ENCODE assay signal across 21 mouse cellular contexts in the genomic region with DNA sequence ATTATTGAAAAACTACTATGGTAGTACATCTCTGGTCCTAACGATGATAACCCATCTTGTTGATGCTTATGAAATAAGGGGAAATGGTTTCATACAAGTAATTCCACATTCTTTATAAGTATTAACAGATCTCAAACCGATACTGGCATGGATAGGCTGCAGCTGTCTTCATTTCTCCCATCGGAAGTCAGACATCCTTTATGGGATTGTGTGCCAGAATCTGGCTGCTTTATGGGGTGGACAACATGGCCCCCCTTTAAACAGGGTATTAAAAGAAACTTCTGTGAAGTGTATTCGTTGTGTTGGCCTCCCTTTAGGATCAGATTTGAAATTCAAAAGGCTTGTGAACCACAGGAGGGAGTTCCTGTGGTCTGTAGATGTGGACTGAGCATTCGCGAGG.
DNase-seq lines count a peak whose midpoint lies in the region; ATAC-seq and TF ChIP-seq lines count a peak whose summit lies in the region.
"Had no signal": no experiment of that assay in that cellular context is flagged by ENCODE, and none has a peak within 500 bp of the region (broad histone marks: within the 10 kb centered on the region; RNA-seq: fewer than 3 reads in every experiment).

No protein-coding gene starts in this region.

- H3K27ac ChIP-seq in heart, embryonic 10.5 days, result 0 out of 2 replicates have a peak overlapping the region, but pooled peaks have one; percentile 10
- H3K27ac ChIP-seq in lung, embryonic 16.5 days (ENCODE audit: low read length), result peak overlapping the region; percentile 76
- H3K27ac ChIP-seq in ES-Bruce4 (ENCODE audit: insufficient read depth, low read length), result peak overlapping the region; percentile 39
- peak overlapping the region; percentile 58; the same call in 1 of the 2 replicates for H3K27ac ChIP-seq in embryonic facial prominence, embryonic 14.5 days (replicated peaks; ENCODE audit: low read depth, low read length)
- H3K27ac ChIP-seq: liver, embryonic 15.5 days had no signal

- no peak for TF ChIP-seq POLR2A in ES-Bruce4 (IDR thresholded peaks at IDR 0.05; ENCODE audit: insufficient read depth, low read length)

- H3K36me3 ChIP-seq in heart, embryonic 10.5 days, result peaks cover 16% of the 10 kb centered on the region
- peaks cover 10% of the 10 kb centered on the region for H3K36me3 ChIP-seq in lung, embryonic 16.5 days (ENCODE audit: control insufficient read depth, insufficient read depth, low read length)
- no peaks in the 10 kb centered on the region for H3K36me3 ChIP-seq in ES-Bruce4 (ENCODE audit: control insufficient read depth, insufficient read depth, low read length, poor library complexity, severe bottlenecking)
- H3K36me3 ChIP-seq in embryonic facial prominence, embryonic 14.5 days (ENCODE audit: control insufficient read depth, insufficient read depth, low read length), result peaks cover 10% of the 10 kb centered on the region; the same call in 1 of the 2 replicates

- DNase-seq in heart, embryonic 10.5 days (ENCODE audit: low spot score), result no peak
- no peak for DNase-seq in heart, adult 8-10 months (ENCODE audit: low spot score)
- no peak for DNase-seq in lung, postnatal 25 days (ENCODE audit: low spot score)
- DNase-seq in embryonic facial prominence, embryonic 14.5 days (ENCODE audit: low spot score), result no peak
- no peak for DNase-seq in kidney, adult 8-10 months
- DNase-seq in gastrocnemius, postnatal 10 days, result no peak
- DNase-seq: adrenal gland, postnatal 14 days; B cell, adult 2 months; cerebellum, adult 11-12 months; cerebellum, postnatal 25 days; gastrocnemius, postnatal 14 days; thymus, postnatal 36 days had no signal

- no peak overlapping the region for H3K9ac ChIP-seq in lung, embryonic 16.5 days (ENCODE audit: low read length)
- no peak overlapping the region for H3K9ac ChIP-seq in ES-Bruce4 (ENCODE audit: low read depth, poor library complexity, severe bottlenecking)
- H3K9ac ChIP-seq in embryonic facial prominence, embryonic 14.5 days (ENCODE audit: low read depth, low read length), result no peak overlapping the region
- H3K9ac ChIP-seq: liver, embryonic 15.5 days; stomach, embryonic 15.5 days had no signal

- H3K27me3 ChIP-seq in heart, embryonic 10.5 days (ENCODE audit: insufficient read depth, poor library complexity, severe bottlenecking), result no peaks in the 10 kb centered on the region
- H3K27me3 ChIP-seq in lung, embryonic 16.5 days (ENCODE audit: control insufficient read depth, insufficient read depth, low read depth, low read length), result no peaks in the 10 kb centered on the region
- H3K27me3 ChIP-seq in ES-Bruce4 (ENCODE audit: control insufficient read depth, insufficient read depth, low read length, poor library complexity, severe bottlenecking), result no peaks in the 10 kb centered on the region
- no peaks in the 10 kb centered on the region for H3K27me3 ChIP-seq in embryonic facial prominence, embryonic 14.5 days (replicated peaks; ENCODE audit: control insufficient read depth, insufficient read depth, low read length)
- H3K27me3 ChIP-seq: liver, embryonic 15.5 days; megakaryocyte, embryonic 14.5 days; Patski; stomach, embryonic 15.5 days had no signal

- ATAC-seq in lung, embryonic 16.5 days (ENCODE audit: low read depth), result peak; percentile 64
- ATAC-seq in embryonic facial prominence, embryonic 14.5 days (ENCODE audit: low read depth), result no peak
- ATAC-seq: activated CD4-positive, CD25-positive, alpha-beta regulatory T cell, adult 4 months; Patski had no signal

- 74% methylated on average over 6 of the region's 6 CpGs for WGBS in heart, embryonic 10.5 days
- WGBS in lung, embryonic 16.5 days, result 42% methylated on average over 6 of the region's 6 CpGs
- WGBS in embryonic facial prominence, embryonic 14.5 days, result 42% methylated on average over 6 of the region's 6 CpGs

- H3K9me3 ChIP-seq in heart, embryonic 10.5 days, result no peaks in the 10 kb centered on the region
- no peaks in the 10 kb centered on the region for H3K9me3 ChIP-seq in lung, embryonic 16.5 days (ENCODE audit: control insufficient read depth, low read length)
- H3K9me3 ChIP-seq in ES-Bruce4 (replicated peaks; ENCODE audit: control insufficient read depth, insufficient read depth, low read length, poor library complexity, severe bottlenecking), result no peaks in the 10 kb centered on the region
- H3K9me3 ChIP-seq in embryonic facial prominence, embryonic 14.5 days (ENCODE audit: control insufficient read depth, low read length), result no peaks in the 10 kb centered on the region
- H3K9me3 ChIP-seq: liver, embryonic 15.5 days; megakaryocyte, embryonic 14.5 days; stomach, embryonic 15.5 days had no signal

- H3K4me1 ChIP-seq in heart, embryonic 10.5 days, result peaks cover 76% of the 10 kb centered on the region
- H3K4me1 ChIP-seq in lung, embryonic 16.5 days (replicated peaks; ENCODE audit: control insufficient read depth, insufficient read depth, low read length), result peaks cover 47% of the 10 kb centered on the region
- peaks cover 6% of the 10 kb centered on the region for H3K4me1 ChIP-seq in ES-Bruce4 (ENCODE audit: control insufficient read depth, insufficient read depth, low read length)
- peaks cover 48% of the 10 kb centered on the region for H3K4me1 ChIP-seq in embryonic facial prominence, embryonic 14.5 days (ENCODE audit: control insufficient read depth, insufficient read depth, low read length)

- H3K4me2 ChIP-seq in lung, embryonic 16.5 days (ENCODE audit: low read depth, low read length), result no peak overlapping the region
- H3K4me2 ChIP-seq in embryonic facial prominence, embryonic 14.5 days (ENCODE audit: low read depth, low read length), result no peak overlapping the region
- H3K4me2 ChIP-seq: liver, embryonic 15.5 days; stomach, embryonic 15.5 days had no signal

- TF ChIP-seq EP300 in ES-Bruce4 (IDR thresholded peaks at IDR 0.05; ENCODE audit: insufficient read depth, low read depth, low read length), result no peak

- no peak overlapping the region for H3K4me3 ChIP-seq in heart, embryonic 10.5 days
- no peak overlapping the region for H3K4me3 ChIP-seq in lung, embryonic 16.5 days (ENCODE audit: low read length)
- H3K4me3 ChIP-seq in ES-Bruce4 (ENCODE audit: low read depth, low read length), result no peak overlapping the region
- H3K4me3 ChIP-seq in embryonic facial prominence, embryonic 14.5 days (ENCODE audit: low read depth, low read length), result no peak overlapping the region
- H3K4me3 ChIP-seq: erythroblast, embryonic 14.5 days; layer of hippocampus, adult 2 months; liver, embryonic 15.5 days; megakaryocyte, embryonic 14.5 days; stomach, embryonic 15.5 days had no signal

- TF ChIP-seq CTCF in ES-Bruce4 (IDR thresholded peaks at IDR 0.05; ENCODE audit: low read depth, low read length), result no peak

Comparison
In these comparisons a context has a peak if more than half of its experiments do, and no peak if none do; other contexts are left out.
1. H3K27ac ChIP-seq: peak in every context shown above with its lines; median percentile 76 in lung, embryonic 16.5 days; 58 in embryonic facial prominence, embryonic 14.5 days; 39 in ES-Bruce4; 10 in heart, embryonic 10.5 days.